Mouse (Mus musculus) neural tube, embryonic 13.5 days (tissue): Measurements from ENCODE around the gene Drap1. TPM values are rescaled to one million over a fixed set of nuclear protein-coding genes. Genes with fewer than 3 reads are reported as not detected.

Experiments used
- ATAC-seq: fragments of 200-750 bp; cut with Nextera tagmentation; 2 replicates; pipeline ENCODE4 v1.8.0; 2017; ENCODE audit warnings: low read depth, mild to moderate bottlenecking, moderate TSS enrichment, moderate library complexity
- H3K27ac ChIP-seq: fragments of 300-500 bp; sonication (generic); replicated peaks from 2 replicates; pipeline ENCODE4 v1.5.1; 2015; ENCODE audit warnings: moderate library complexity, mild to moderate bottlenecking, inconsistent platforms
- H3K27me3 ChIP-seq: fragments of 300-500 bp; sonication (generic); 2 replicates; pipeline ENCODE4 v1.6.1; 2015; ENCODE audit warnings: mild to moderate bottlenecking, inconsistent platforms
- H3K36me3 ChIP-seq: fragments of 300-500 bp; sonication (generic); 2 replicates; pipeline ENCODE4 v1.6.1; 2015; ENCODE audit warnings: mild to moderate bottlenecking, inconsistent platforms
- H3K4me1 ChIP-seq: fragments of 300-500 bp; sonication (generic); replicated peaks from 2 replicates; pipeline ENCODE4 v1.6.1; 2015; ENCODE audit warnings: inconsistent platforms
- H3K4me2 ChIP-seq: fragments of 300-500 bp; sonication (generic); 2 replicates; pipeline ENCODE4 v1.6.1; 2015; ENCODE audit warnings: inconsistent platforms, mild to moderate bottlenecking, moderate library complexity
- H3K4me3 ChIP-seq: fragments of 300-500 bp; sonication (generic); 2 replicates; pipeline ENCODE4 v1.5.1; 2015; ENCODE audit warnings: mild to moderate bottlenecking, inconsistent platforms
- H3K9ac ChIP-seq: fragments of 300-500 bp; sonication (generic); 2 replicates; pipeline ENCODE4 v1.6.1; 2015; ENCODE audit warnings: moderate library complexity, mild to moderate bottlenecking, inconsistent platforms
- H3K9me3 ChIP-seq: fragments of 300-500 bp; sonication (generic); 2 replicates; pipeline ENCODE4 v1.6.1; 2016; ENCODE audit warnings: inconsistent platforms
- WGBS: fragments of 180-500 bp; shearing (Covaris S2); methylation state at CpG from one replicate; pipeline ENCODE4 v1.1.7; 2015; 5-methylcytosine and 5-hydroxymethylcytosine counted together
- polyA plus RNA-seq: library from polyadenylated mRNA; unstranded; fragments of >200 nt; fragmentation: Nextera tagmentation; extraction: Ambion mirVana; gene quantifications from 2 replicates; pipeline ENCODE4 v1.2.1, GENCODE M21; 2015

Gene Drap1
- polyA plus RNA-seq, 1 experiment from 2014 or later = 318 TPM

DNA sequence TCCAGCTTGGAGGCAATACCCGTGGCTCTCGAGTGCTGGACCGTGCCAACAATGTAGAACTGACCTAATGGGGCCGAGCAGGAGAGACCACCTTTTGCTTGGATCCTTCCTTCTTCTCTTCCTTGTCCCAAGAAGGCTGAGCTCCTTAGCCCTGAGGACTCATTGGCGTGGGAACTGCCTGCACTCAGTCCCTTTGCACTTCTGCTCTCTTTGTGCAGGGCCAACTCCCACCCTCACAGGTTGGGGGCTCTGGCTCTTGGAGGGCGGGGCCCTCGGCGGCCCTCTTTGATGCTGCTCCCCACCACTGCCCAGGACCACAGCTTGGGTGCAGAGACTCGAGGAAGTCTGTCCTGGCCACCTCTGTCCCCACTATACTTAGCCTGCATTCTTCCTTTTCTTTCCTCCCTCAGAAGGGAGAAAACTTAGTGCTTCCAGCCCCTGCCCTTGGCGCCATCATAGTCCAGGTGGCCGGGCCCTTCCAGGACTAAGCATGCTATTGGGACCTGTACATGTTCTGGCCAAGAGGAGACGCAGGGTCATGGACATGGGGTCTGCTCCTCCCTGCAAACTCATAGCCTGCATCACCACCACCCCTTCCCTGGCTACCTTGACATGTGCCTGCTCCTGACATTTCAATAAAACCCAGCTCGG lies 2.0 kb upstream of the Drap1 start:
- H3K27me3 ChIP-seq = no peaks in the 10 kb centered on the region
- no peak overlapping the region for H3K27ac ChIP-seq
- peaks cover 49% of the 10 kb centered on the region for H3K4me1 ChIP-seq
- ATAC-seq = no peak
- peak overlapping the region; percentile 8; the same call in 1 of the 2 replicates for H3K9ac ChIP-seq
- peaks cover 40% of the 10 kb centered on the region for H3K36me3 ChIP-seq
- H3K9me3 ChIP-seq = no peaks in the 10 kb centered on the region
- peak overlapping the region; percentile 94 for H3K4me2 ChIP-seq
- 92% methylated on average over 13 of the region's 13 CpGs for WGBS
- H3K4me3 ChIP-seq = peak overlapping the region; percentile 88

DNA sequence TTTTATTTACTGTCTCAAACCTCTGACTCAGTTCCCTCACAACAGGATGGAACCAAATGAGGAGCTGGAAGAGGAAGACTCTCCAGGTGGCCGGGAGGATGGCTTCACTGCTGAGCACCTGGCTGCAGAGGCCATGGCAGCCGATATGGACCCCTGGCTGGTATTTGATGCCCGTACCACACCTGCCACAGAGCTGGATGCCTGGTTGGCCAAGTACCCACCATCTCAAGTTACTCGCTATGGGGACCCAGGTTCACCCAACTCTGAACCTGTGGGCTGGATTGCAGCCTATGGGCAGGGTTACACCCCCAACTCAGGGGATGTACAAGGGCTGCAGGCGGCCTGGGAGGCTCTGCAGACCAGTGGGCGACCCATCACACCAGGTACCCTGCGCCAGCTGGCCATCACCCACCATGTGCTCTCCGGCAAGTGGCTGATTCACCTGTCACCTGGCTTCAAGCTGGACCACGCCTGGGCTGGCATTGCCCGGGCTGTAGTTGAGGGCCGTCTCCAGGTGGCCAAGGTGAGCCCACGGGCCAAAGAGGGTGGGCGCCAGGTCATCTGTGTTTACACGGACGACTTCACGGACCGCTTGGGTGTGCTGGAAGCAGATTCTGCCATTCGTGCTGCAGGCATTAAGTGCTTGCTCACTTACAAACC lies 1.3 kb upstream of the Drap1 start:
- peak overlapping the region; percentile 90 for H3K27ac ChIP-seq
- ATAC-seq = no peak

DNA sequence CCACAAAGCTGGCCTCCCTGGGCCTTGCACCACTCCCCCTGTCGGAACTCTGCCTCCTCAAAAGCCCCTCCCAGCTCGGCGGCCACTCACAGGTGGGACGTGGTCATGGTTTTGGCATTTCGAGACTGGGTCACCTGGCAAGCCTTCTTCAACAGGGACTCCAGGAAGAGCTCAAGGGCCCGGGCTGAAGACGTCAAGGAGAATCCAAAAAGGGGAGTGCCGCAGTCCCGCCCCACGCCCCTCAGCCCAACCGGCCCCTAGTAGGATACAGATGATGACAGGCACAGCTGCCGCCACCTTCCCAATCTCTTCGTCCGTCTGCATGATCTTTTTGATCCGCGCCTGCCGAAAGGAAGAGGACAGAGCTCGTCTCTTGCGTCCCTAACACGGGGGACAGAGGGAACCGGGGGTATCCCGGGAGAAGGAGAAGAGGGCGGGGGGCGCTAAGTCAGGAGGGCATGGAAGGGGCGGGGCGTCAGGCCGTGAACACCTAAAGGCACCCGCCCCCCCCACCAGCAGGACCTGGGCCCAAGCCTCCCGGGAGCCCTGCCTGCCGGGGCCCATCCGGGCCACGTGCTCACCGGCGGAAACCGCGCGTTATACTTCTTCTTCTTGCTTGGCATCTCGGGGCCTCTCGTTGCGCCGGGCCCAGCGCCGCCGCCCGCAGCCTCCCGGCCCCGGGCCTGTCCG lies 542 bp downstream of the Drap1 start:
- ATAC-seq = peak; percentile 66
- H3K9ac ChIP-seq = peak overlapping the region; percentile 92
- H3K4me2 ChIP-seq = peak overlapping the region; percentile 94
- peaks cover 61% of the 10 kb centered on the region for H3K36me3 ChIP-seq
- peak overlapping the region; percentile 88 for H3K4me3 ChIP-seq
- no peaks in the 10 kb centered on the region for H3K9me3 ChIP-seq
- peaks cover 49% of the 10 kb centered on the region for H3K4me1 ChIP-seq
- peak overlapping the region; percentile 95 for H3K27ac ChIP-seq
- WGBS = under 1% methylated on average over 42 of the region's 48 CpGs
- no peaks in the 10 kb centered on the region for H3K27me3 ChIP-seq

More for the DNA sequence above, 1.3 kb upstream of the Drap1 start:
- Histone ChIP-seq H3K9me3 (no peaks in the 10 kb centered on the region), H3K4me1 (peaks cover 49% of the 10 kb centered on the region), H3K9ac (peak overlapping the region; percentile 92), H3K36me3 (peaks cover 46% of the 10 kb centered on the region), H3K4me2 (peak overlapping the region; percentile 94), H3K27me3 (no peaks in the 10 kb centered on the region), H3K4me3 (peak overlapping the region; percentile 88)
- 92% methylated on average over 18 of the region's 18 CpGs for WGBS

DNA sequence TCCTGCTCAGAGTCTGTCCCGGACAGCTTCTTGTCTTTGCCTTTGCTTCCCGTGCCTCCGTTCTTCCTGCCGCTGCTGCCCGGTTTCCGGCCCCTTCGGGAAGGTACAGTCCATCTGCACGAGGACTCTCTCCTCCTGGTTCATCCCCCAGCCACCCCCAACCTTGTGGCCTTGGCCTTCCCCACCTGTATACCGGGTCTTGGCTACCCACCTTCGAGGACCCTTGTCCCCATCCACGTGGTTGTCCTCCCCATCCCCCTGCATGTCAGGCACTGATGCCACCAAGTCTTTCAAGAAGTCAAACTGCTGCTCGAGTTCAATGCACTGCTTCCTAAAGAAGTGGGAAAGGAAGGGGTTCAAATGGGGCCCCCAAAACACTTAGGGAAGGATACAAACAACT lies 1.2 kb downstream of the Drap1 start:
- Histone ChIP-seq H3K4me1 (peaks cover 49% of the 10 kb centered on the region), H3K4me3 (peak overlapping the region; percentile 88), H3K27ac (peak overlapping the region; percentile 95; the same call in 1 of the 2 replicates), H3K9me3 (no peaks in the 10 kb centered on the region), H3K27me3 (no peaks in the 10 kb centered on the region), H3K36me3 (peaks cover 58% of the 10 kb centered on the region), H3K9ac (peak overlapping the region; percentile 92), H3K4me2 (peak overlapping the region; percentile 94)
- 69% methylated on average over 12 of the region's 12 CpGs for WGBS
- ATAC-seq = no peak

DNA sequence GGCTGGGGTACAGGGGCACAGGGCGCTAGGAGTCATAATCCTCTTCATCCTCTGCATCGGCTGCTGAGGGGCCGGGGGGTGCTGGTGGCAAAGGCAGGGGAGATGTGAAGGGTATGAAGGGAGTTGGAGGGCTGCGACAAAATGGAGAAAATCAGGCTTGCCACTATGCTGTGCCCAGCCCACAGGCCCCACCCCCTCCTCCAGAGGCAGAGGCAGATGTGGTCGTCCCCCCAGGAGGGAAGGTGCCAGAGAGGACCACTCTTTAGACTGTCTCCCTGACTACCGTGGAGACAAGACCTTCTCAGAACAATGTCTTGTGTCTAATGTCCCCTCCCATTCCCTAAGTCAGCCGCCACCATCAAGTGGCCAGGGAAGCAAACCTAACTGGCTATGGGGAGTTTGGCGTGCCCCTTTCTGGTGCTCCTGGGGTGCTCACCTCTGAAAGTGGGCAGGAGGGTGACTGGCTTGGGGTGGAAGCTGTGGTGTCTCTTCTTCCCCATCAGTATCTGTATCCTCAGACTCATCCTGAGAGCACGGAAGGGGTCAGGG lies 1.8 kb downstream of the Drap1 start:
- peak overlapping the region; percentile 94 for H3K4me2 ChIP-seq
- WGBS = 77% methylated on average over 9 of the region's 9 CpGs
- H3K9me3 ChIP-seq = no peaks in the 10 kb centered on the region
- H3K4me1 ChIP-seq = peaks cover 45% of the 10 kb centered on the region
- no peak for ATAC-seq
- peaks cover 57% of the 10 kb centered on the region for H3K36me3 ChIP-seq
- no peaks in the 10 kb centered on the region for H3K27me3 ChIP-seq
- peak overlapping the region; percentile 88 for H3K4me3 ChIP-seq
- peak overlapping the region; percentile 92 for H3K9ac ChIP-seq
- no peak overlapping the region for H3K27ac ChIP-seq

DNA sequence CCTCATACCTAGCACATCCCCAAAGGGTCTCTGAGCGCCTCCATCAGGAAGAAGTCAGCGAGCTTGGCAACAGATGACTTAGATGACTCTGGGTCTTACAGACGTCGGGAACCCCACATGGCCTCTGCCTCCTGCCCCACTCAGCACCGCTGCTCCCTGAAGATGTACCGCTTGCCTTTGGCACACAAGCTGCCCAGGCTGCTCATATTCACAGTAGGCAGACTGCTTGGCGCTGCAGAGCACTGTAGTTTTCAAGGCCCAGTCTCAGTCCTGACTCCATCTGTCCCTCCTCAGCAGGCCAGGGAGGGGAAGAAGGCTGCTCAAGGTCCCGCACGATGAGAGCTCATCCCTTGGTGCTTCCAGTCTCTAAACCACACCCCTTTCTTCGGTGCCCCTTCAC lies 2.5 kb downstream of the Drap1 start:
- no peak overlapping the region for H3K27ac ChIP-seq
- no peak overlapping the region for H3K4me3 ChIP-seq
- ATAC-seq = no peak
- no peaks in the 10 kb centered on the region for H3K27me3 ChIP-seq
- H3K36me3 ChIP-seq = peaks cover 52% of the 10 kb centered on the region
- 88% methylated on average over 10 of the region's 10 CpGs for WGBS
- H3K9me3 ChIP-seq = no peaks in the 10 kb centered on the region
- peaks cover 41% of the 10 kb centered on the region for H3K4me1 ChIP-seq
- H3K4me2 ChIP-seq = no peak overlapping the region
- H3K9ac ChIP-seq = peak overlapping the region; percentile 38; the same call in 1 of the 2 replicates

DNA sequence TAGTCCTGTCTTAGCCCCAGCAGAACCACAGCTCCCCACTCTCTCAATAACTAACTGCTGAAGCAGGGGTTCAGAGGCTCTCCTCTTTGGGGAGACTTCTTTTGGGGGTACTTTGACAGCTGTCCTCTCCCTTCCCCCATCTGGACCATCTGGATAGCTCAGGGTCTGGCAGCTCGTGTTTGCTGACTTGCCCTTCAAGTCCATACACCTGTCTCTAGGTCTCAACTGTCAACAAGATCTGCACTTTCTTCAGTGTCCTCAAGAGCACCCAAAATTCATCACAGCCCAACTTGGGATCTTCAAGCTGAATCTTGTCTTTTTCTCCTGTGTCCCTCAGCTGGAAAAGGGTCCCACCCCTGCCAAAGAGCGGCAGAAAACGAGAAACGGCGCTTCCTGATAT lies 3.0 kb downstream of the Drap1 start:
- Histone ChIP-seq H3K9me3 (no peaks in the 10 kb centered on the region), H3K4me1 (peaks cover 36% of the 10 kb centered on the region), H3K4me2 (no peak overlapping the region), H3K4me3 (no peak overlapping the region), H3K27me3 (no peaks in the 10 kb centered on the region), H3K27ac (no peak overlapping the region), H3K36me3 (peaks cover 47% of the 10 kb centered on the region), H3K9ac (no peak overlapping the region)
- 91% methylated on average over 5 of the region's 5 CpGs for WGBS
- ATAC-seq = no peak

DNA sequence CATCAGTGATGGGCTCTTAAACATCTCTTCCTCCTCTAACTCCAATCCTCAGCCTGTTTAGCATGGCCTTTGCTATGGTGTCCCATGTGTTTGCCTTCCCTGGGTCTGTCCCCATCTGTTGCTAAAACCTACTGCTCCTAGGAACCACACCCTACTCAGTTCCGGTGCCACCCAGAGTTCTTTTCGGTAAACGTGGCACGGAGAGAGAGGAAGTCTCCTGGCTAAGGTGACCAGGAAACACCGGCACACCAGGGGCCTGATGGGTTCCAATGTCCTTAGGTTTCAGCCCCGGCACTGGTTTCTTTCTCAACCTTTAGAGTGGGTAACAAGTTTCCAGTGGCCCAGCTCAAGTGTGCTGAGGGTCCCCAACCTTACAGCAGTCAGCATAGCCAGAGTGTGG lies 4.2 kb downstream of the Drap1 start:
- no peak for ATAC-seq
- peaks cover 38% of the 10 kb centered on the region for H3K36me3 ChIP-seq
- H3K27ac ChIP-seq = no peak overlapping the region
- no peaks in the 10 kb centered on the region for H3K9me3 ChIP-seq
- H3K4me1 ChIP-seq = peaks cover 24% of the 10 kb centered on the region
- no peaks in the 10 kb centered on the region for H3K27me3 ChIP-seq
- no peak overlapping the region for H3K4me2 ChIP-seq
- no peak overlapping the region for H3K9ac ChIP-seq
- WGBS = 96% methylated on average over 6 of the region's 6 CpGs
- H3K4me3 ChIP-seq = no peak overlapping the region

DNA sequence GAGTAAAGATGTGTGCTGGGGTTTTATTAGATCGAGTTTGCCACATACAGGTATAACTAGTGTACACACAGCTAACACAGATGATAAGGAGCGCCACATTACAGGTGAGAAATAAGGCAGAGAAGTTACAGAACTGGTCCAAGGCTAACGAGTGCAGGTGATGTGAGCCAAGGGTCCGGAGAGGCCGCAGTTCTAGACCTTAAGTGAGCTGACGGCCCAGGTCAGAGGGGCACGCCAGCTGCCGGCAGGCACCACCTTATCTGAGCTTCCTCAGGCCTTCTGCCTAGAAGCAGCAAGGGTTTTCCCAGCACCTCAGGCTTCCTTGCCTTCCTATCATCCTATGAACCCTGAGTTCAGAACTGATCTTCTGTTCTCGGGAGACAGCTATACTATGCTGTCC lies 5.1 kb downstream of the Drap1 start:
- Histone ChIP-seq H3K4me2 (no peak overlapping the region), H3K27me3 (no peaks in the 10 kb centered on the region), H3K4me3 (no peak overlapping the region), H3K9me3 (no peaks in the 10 kb centered on the region), H3K9ac (no peak overlapping the region), H3K27ac (no peak overlapping the region), H3K36me3 (peaks cover 38% of the 10 kb centered on the region), H3K4me1 (peaks cover 23% of the 10 kb centered on the region)
- ATAC-seq = no peak
- 90% methylated on average over 9 of the region's 9 CpGs for WGBS

DNA sequence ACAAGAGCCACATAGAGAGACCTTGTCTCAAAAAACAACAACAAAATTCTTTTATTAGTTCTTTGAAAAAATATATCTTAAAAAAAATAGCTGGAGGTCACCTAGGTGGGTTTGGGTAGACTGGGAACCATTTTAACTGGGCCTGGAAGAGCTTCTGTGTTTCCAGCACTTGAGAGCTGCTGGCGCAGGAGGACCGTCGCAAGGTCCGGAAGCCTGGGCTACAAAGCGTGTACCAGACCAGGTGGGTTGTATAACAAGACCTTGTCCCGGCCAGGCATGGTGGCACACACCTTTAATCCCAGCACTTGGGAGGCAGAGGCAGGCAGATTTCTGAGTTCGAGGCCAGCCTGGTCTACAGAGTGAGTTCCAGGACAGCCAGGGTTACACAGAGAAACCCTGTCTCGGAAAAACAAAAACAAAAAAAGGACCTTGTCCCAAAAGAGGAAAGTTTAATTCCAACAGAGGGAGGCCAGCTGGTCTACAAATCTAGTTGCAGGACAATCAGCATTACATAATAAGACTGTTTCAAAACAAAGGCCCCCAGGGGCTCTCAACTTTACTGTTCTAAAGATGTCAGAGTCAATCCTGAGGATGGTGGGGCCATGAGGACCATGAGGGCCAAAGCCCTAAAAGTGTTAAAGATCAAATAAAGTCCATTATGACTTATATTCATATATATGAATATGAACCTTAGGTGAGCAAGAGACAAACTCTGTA lies 5.9 kb downstream of the Drap1 start:
- H3K9ac ChIP-seq = no peak overlapping the region
- H3K4me2 ChIP-seq = no peak overlapping the region
- 92% methylated on average over 8 of the region's 8 CpGs for WGBS
- no peak for ATAC-seq
- H3K4me3 ChIP-seq = no peak overlapping the region
- no peaks in the 10 kb centered on the region for H3K9me3 ChIP-seq
- no peak overlapping the region for H3K27ac ChIP-seq
- no peaks in the 10 kb centered on the region for H3K27me3 ChIP-seq
- peaks cover 19% of the 10 kb centered on the region for H3K4me1 ChIP-seq
- H3K36me3 ChIP-seq = peaks cover 38% of the 10 kb centered on the region

DNA sequence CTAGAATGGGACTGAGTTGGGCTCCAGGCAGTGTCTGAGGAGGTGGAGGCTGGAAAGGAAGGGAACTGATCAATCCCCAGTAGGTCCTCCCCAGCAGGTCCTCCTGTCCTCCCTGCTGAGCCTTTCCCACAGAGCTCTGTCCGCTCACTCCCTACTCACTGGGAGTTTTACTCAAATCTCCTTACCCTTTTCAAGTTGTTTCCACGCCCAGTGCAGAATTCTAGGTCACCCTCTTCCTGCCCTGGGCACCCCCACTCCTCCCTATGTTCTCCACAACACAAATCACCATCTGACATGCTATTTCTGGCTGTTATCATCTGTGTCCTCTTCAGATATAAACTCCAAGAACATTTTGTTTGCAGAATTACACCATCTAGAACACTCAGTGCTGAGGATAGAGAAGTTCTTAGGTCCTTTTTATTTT lies 10.2 kb downstream of the Drap1 start:
- Histone ChIP-seq H3K27ac (no peak overlapping the region), H3K9me3 (no peaks in the 10 kb centered on the region), H3K4me3 (no peak overlapping the region), H3K27me3 (no peaks in the 10 kb centered on the region), H3K4me1 (no peaks in the 10 kb centered on the region), H3K4me2 (no peak overlapping the region), H3K9ac (no peak overlapping the region), H3K36me3 (peaks cover 2% of the 10 kb centered on the region)
- no peak for ATAC-seq
- 77% methylated on average over 2 of the region's 2 CpGs for WGBS
